Comparison of ENCODE assay signal across 22 mouse cellular contexts in genomic region chr6:77768357-77769103, GRCm38 (mm10).
DNase-seq lines count a peak whose midpoint lies in the region; ATAC-seq and TF ChIP-seq lines count a peak whose summit lies in the region.
"Had no signal": no experiment of that assay in that cellular context is flagged by ENCODE, and none has a peak within 500 bp of the region (broad histone marks: within the 10 kb centered on the region; RNA-seq: fewer than 3 reads in every experiment).

No protein-coding gene starts in this region.

- H3K4me1 ChIP-seq in forebrain, embryonic 12.5 days = no peaks in the 10 kb centered on the region
- H3K4me1 ChIP-seq in forebrain, postnatal 0 days (ENCODE audit: insufficient read depth) = no peaks in the 10 kb centered on the region
- H3K4me1 ChIP-seq in forebrain, embryonic 16.5 days (replicated peaks; ENCODE audit: control insufficient read depth, insufficient read depth, low read length) = no peaks in the 10 kb centered on the region
- no peaks in the 10 kb centered on the region for H3K4me1 ChIP-seq in forebrain, embryonic 11.5 days (replicated peaks; ENCODE audit: control insufficient read depth, insufficient read depth, low read length)
- H3K4me1 ChIP-seq in hindbrain, embryonic 14.5 days (replicated peaks; ENCODE audit: control insufficient read depth, insufficient read depth, low read length) = 0 out of 2 replicates have a peak, but pooled peaks cover 4% of the 10 kb centered on the region
- H3K4me1 ChIP-seq in hindbrain, embryonic 16.5 days (ENCODE audit: control insufficient read depth, insufficient read depth, low read depth, low read length) = no peaks in the 10 kb centered on the region
- H3K4me1 ChIP-seq: heart, embryonic 10.5 days; heart, embryonic 13.5 days had no signal

- H3K9me3 ChIP-seq in forebrain, embryonic 12.5 days = no peaks in the 10 kb centered on the region
- no peaks in the 10 kb centered on the region for H3K9me3 ChIP-seq in forebrain, postnatal 0 days (ENCODE audit: low read length)
- no peaks in the 10 kb centered on the region for H3K9me3 ChIP-seq in forebrain, embryonic 16.5 days (ENCODE audit: control insufficient read depth, low read length)
- H3K9me3 ChIP-seq in forebrain, embryonic 11.5 days (ENCODE audit: control insufficient read depth, low read length) = no peaks in the 10 kb centered on the region
- no peaks in the 10 kb centered on the region for H3K9me3 ChIP-seq in hindbrain, embryonic 14.5 days (ENCODE audit: control insufficient read depth, low read length)
- H3K9me3 ChIP-seq in hindbrain, embryonic 16.5 days (ENCODE audit: control insufficient read depth, low read length) = no peaks in the 10 kb centered on the region
- H3K9me3 ChIP-seq: heart, embryonic 10.5 days; heart, embryonic 13.5 days had no signal

- no peak for TF ChIP-seq POLR2A in brain, embryonic 14.5 days (IDR thresholded peaks at IDR 0.05; ENCODE audit: borderline replicate concordance, extremely low read depth, insufficient read depth, insufficient read length, poor library complexity, severe bottlenecking)

- 83% methylated on average over 10 of the region's 10 CpGs for WGBS in forebrain, embryonic 12.5 days
- WGBS in forebrain, postnatal 0 days = 66% methylated on average over 10 of the region's 10 CpGs
- WGBS in forebrain, embryonic 16.5 days = 73% methylated on average over 10 of the region's 10 CpGs
- WGBS in forebrain, embryonic 11.5 days = 88% methylated on average over 10 of the region's 10 CpGs
- WGBS in hindbrain, embryonic 14.5 days = 69% methylated on average over 10 of the region's 10 CpGs
- WGBS in hindbrain, embryonic 16.5 days = 69% methylated on average over 10 of the region's 10 CpGs

- H3K4me2 ChIP-seq in forebrain, embryonic 12.5 days = no peak overlapping the region
- no peak overlapping the region for H3K4me2 ChIP-seq in forebrain, postnatal 0 days (ENCODE audit: low read depth)
- no peak overlapping the region for H3K4me2 ChIP-seq in forebrain, embryonic 16.5 days (ENCODE audit: low read length)
- no peak overlapping the region for H3K4me2 ChIP-seq in forebrain, embryonic 11.5 days (ENCODE audit: low read depth, low read length, severe bottlenecking)
- H3K4me2 ChIP-seq in hindbrain, embryonic 14.5 days (replicated peaks) = no peak overlapping the region
- H3K4me2 ChIP-seq in hindbrain, embryonic 16.5 days (ENCODE audit: low read length) = no peak overlapping the region
- H3K4me2 ChIP-seq: heart, embryonic 13.5 days had no signal

- H3K4me3 ChIP-seq in forebrain, embryonic 12.5 days (replicated peaks) = no peak overlapping the region
- no peak overlapping the region for H3K4me3 ChIP-seq in forebrain, postnatal 0 days (ENCODE audit: low read depth, low read length)
- H3K4me3 ChIP-seq in forebrain, embryonic 16.5 days (replicated peaks; ENCODE audit: low read length) = no peak overlapping the region
- H3K4me3 ChIP-seq in forebrain, embryonic 11.5 days (ENCODE audit: low read depth, low read length) = no peak overlapping the region
- H3K4me3 ChIP-seq in hindbrain, embryonic 14.5 days (replicated peaks; ENCODE audit: low read length) = no peak overlapping the region
- no peak overlapping the region for H3K4me3 ChIP-seq in hindbrain, embryonic 16.5 days (ENCODE audit: low read length)
- H3K4me3 ChIP-seq: heart, adult 2 months; heart, embryonic 10.5 days; heart, embryonic 13.5 days had no signal

- H3K9ac ChIP-seq in forebrain, embryonic 12.5 days = no peak overlapping the region
- no peak overlapping the region for H3K9ac ChIP-seq in forebrain, postnatal 0 days
- no peak overlapping the region for H3K9ac ChIP-seq in forebrain, embryonic 16.5 days (replicated peaks; ENCODE audit: low read depth, low read length)
- H3K9ac ChIP-seq in forebrain, embryonic 11.5 days (ENCODE audit: low read length) = no peak overlapping the region
- H3K9ac ChIP-seq in hindbrain, embryonic 14.5 days = no peak overlapping the region
- H3K9ac ChIP-seq in hindbrain, embryonic 16.5 days (ENCODE audit: low read depth, low read length) = no peak overlapping the region
- H3K9ac ChIP-seq: heart, embryonic 13.5 days had no signal

- H3K36me3 ChIP-seq in forebrain, embryonic 12.5 days (replicated peaks) = no peaks in the 10 kb centered on the region
- H3K36me3 ChIP-seq in forebrain, postnatal 0 days (ENCODE audit: insufficient read depth) = no peaks in the 10 kb centered on the region
- H3K36me3 ChIP-seq in forebrain, embryonic 16.5 days (ENCODE audit: control insufficient read depth, insufficient read depth) = no peaks in the 10 kb centered on the region
- H3K36me3 ChIP-seq in forebrain, embryonic 11.5 days (ENCODE audit: control insufficient read depth, insufficient read depth, low read length) = no peaks in the 10 kb centered on the region
- no peaks in the 10 kb centered on the region; the same call in 1 of the 2 replicates for H3K36me3 ChIP-seq in hindbrain, embryonic 14.5 days (replicated peaks; ENCODE audit: control insufficient read depth, insufficient read depth)
- no peaks in the 10 kb centered on the region for H3K36me3 ChIP-seq in hindbrain, embryonic 16.5 days (ENCODE audit: control insufficient read depth, insufficient read depth, low read length)
- H3K36me3 ChIP-seq: heart, embryonic 10.5 days; heart, embryonic 13.5 days had no signal

- ATAC-seq in forebrain, embryonic 12.5 days (ENCODE audit: low FRiP score) = peak; percentile 61; the same call in 1 of the 2 replicates
- ATAC-seq in forebrain, postnatal 0 days = no peak; the same call in 1 of the 2 replicates
- peak; percentile 66 for ATAC-seq in forebrain, embryonic 16.5 days
- no peak for ATAC-seq in forebrain, embryonic 11.5 days (replicated peaks; ENCODE audit: low FRiP score)
- ATAC-seq in hindbrain, embryonic 14.5 days (ENCODE audit: low FRiP score) = no peak
- ATAC-seq in hindbrain, embryonic 16.5 days = no peak
- ATAC-seq: activated CD4-positive, CD25-positive, alpha-beta regulatory T cell, adult 4 months; intestine, postnatal 0 days had no signal

- DNase-seq in forebrain, postnatal 0 days = no peak
- DNase-seq in forebrain, embryonic 11.5 days (ENCODE audit: low spot score) = no peak
- no peak for DNase-seq in hindbrain, embryonic 14.5 days (ENCODE audit: low spot score)
- DNase-seq in brain, embryonic 14.5 days (ENCODE audit: low read depth) = peak; percentile 57
- DNase-seq in urinary bladder, adult 18-20 months (ENCODE audit: low spot score in 2 of 2) = no peak
- DNase-seq: adrenal gland, adult 8-10 months; adrenal gland, postnatal 25 days; cerebellum, adult 18-20 months; cerebellum, adult 9-10 months; cerebellum, postnatal 14 days; gastrocnemius, postnatal 36 days; heart, adult 2 months; heart, postnatal 14 days; heart, postnatal 4 days; kidney, adult 2 months had no signal

- no peak for TF ChIP-seq CTCF in forebrain, postnatal 0 days (IDR thresholded peaks at IDR 0.05; ENCODE audit: low read depth)
- no peak for TF ChIP-seq CTCF in brain, embryonic 14.5 days (IDR thresholded peaks at IDR 0.05; ENCODE audit: borderline replicate concordance, extremely low read depth, insufficient read depth, insufficient read length)

- no peaks in the 10 kb centered on the region for H3K27me3 ChIP-seq in forebrain, embryonic 12.5 days
- no peaks in the 10 kb centered on the region for H3K27me3 ChIP-seq in forebrain, postnatal 0 days (ENCODE audit: insufficient read depth, low read length)
- H3K27me3 ChIP-seq in forebrain, embryonic 16.5 days (replicated peaks; ENCODE audit: control insufficient read depth, insufficient read depth, low read length) = no peaks in the 10 kb centered on the region
- H3K27me3 ChIP-seq in forebrain, embryonic 11.5 days (ENCODE audit: control insufficient read depth, insufficient read depth, low read length) = no peaks in the 10 kb centered on the region
- no peaks in the 10 kb centered on the region for H3K27me3 ChIP-seq in hindbrain, embryonic 14.5 days (ENCODE audit: control insufficient read depth, insufficient read depth, low read length)
- no peaks in the 10 kb centered on the region for H3K27me3 ChIP-seq in hindbrain, embryonic 16.5 days (replicated peaks; ENCODE audit: control insufficient read depth, insufficient read depth, low read length)
- H3K27me3 ChIP-seq: heart, embryonic 13.5 days had no signal

- no peak overlapping the region for H3K27ac ChIP-seq in forebrain, embryonic 12.5 days
- no peak overlapping the region for H3K27ac ChIP-seq in forebrain, postnatal 0 days (ENCODE audit: low read depth, low read length)
- H3K27ac ChIP-seq in forebrain, embryonic 16.5 days (ENCODE audit: low read length) = no peak overlapping the region
- no peak overlapping the region for H3K27ac ChIP-seq in forebrain, embryonic 11.5 days (ENCODE audit: low read depth, low read length)
- H3K27ac ChIP-seq in hindbrain, embryonic 14.5 days = peak overlapping the region; percentile 33
- no peak overlapping the region for H3K27ac ChIP-seq in hindbrain, embryonic 16.5 days (ENCODE audit: low read depth, low read length)
- H3K27ac ChIP-seq: heart, adult 2 months; heart, embryonic 10.5 days; heart, embryonic 13.5 days had no signal

Comparison
In these comparisons a context has a peak if more than half of its experiments do, and no peak if none do; other contexts are left out.
1. ATAC-seq: peak in forebrain, embryonic 12.5 days (single experiment) and forebrain, embryonic 16.5 days (single experiment); none in forebrain, postnatal 0 days (single experiment), forebrain, embryonic 11.5 days (single experiment), hindbrain, embryonic 14.5 days (single experiment) and hindbrain, embryonic 16.5 days (single experiment).